Mouse (Mus musculus) T-helper 2 cell (primary cell): ENCODE measurements around the gene Cblc.

Experiments
- in situ Hi-C: fragments of 300-600 bp; cut with MboI, MseI; formaldehyde crosslinking; loops from one replicate; pipeline ENCODE4 v1.15.1; 2025; ENCODE audit warnings: high pct_unique_total_duplicates

The Cblc gene

DNA sequence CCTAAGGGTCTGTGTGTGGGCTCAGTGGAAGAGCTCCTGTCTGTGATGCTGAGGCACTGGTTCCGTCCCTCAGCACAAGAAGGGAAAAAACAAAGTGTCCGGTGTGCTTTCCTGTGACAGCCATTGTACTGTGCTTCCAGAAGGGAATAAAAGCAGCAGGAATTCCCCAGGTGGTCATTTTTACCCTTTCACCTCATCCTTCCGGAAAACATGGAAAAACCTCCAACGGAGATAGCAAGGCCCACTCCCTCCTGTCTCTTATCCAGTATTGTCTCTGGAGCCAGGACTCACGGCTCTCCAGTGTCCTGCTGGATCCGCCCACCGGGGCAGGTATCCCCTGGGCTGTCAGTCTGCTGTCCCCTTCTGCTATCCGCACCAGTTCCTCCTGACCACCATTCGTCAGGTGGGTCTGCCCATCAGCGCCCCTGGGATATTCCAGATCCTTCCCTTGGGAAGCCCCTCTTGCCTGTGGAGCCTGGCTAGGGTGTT is 62.4 kb downstream of the Cblc start:
- in situ Hi-C loops: no loop called here
